Mouse (Mus musculus) CH12.LX (cell line): Measurements from ENCODE around the gene Pigk.

Experiments used
- BHLHE40 ChIP-seq: IDR thresholded peaks from 2 replicates; pipeline ENCODE4 v1.6.1; 2011; ENCODE audit warnings: mild to moderate bottlenecking, low read depth, low read length, improper control_type of control experiment
- CTCF ChIP-seq, 2 experiments: IDR thresholded peaks in 1 of 2; conservative IDR thresholded peaks in 1 of 2; 2 replicates each; pipeline ENCODE4 v1.5.1; 2011 to 2012; ENCODE audit warnings: low read depth in 2 of 2, low read length in 2 of 2, improper control_type of control experiment in 1 of 2, inconsistent platforms in 1 of 2, mild to moderate bottlenecking in 1 of 2, moderate library complexity in 1 of 2
- EP300 ChIP-seq: IDR thresholded peaks from 2 replicates; pipeline ENCODE4 v1.6.1; 2011; ENCODE audit warnings: low read length, improper control_type of control experiment
- MEF2A ChIP-seq: IDR thresholded peaks from 2 replicates; pipeline ENCODE4 v1.6.1; 2014; ENCODE audit warnings: low read depth, mild to moderate bottlenecking, inconsistent platforms, low read length, improper control_type of control experiment, borderline replicate concordance
- NRF1 ChIP-seq: IDR thresholded peaks from 2 replicates; pipeline ENCODE4 v1.6.1; 2014; ENCODE audit warnings: low read depth, mild to moderate bottlenecking, inconsistent platforms, low read length, improper control_type of control experiment, moderate library complexity
- POLR2A ChIP-seq: IDR thresholded peaks from 2 replicates; pipeline ENCODE4 v1.6.1; 2011; ENCODE audit warnings: low read depth, mild to moderate bottlenecking, improper control_type of control experiment, low read length
- SIN3A ChIP-seq: IDR thresholded peaks from 2 replicates; pipeline ENCODE4 v1.6.1; 2012; ENCODE audit warnings: low read length, improper control_type of control experiment, inconsistent platforms
- SMC3 ChIP-seq: IDR thresholded peaks from 2 replicates; pipeline ENCODE4 v1.6.1; 2011; ENCODE audit warnings: low read depth, low read length, improper control_type of control experiment

DNA sequence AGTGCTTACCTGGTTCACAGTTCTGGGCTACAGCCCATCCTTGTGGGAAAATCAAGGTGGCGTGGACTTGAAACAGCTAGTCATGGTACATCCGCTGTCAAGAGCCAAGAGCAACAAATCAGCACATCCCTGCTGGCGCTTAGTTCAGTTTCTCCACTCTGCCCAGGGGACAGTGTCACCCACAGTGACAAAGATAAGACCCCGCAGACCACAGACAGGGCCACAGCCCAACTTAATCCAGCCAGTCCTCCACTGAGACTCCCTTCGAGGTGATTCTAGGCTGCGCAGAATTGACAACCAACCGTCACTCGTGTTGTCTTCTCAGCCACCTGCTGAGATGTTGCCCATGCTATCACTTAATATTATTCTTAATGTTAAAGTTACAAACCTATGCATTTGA is 211.5 kb downstream of the Pigk start:
- no peak for TF ChIP-seq CTCF (conservative IDR thresholded peaks at IDR 0.05 in 1 of 2, IDR thresholded peaks at IDR 0.05 in 1 of 2; ENCODE audit: low read depth in 2 of 2, low read length in 2 of 2)
- no peak for TF ChIP-seq EP300
- TF ChIP-seq SMC3: no peak
- no peak for TF ChIP-seq NRF1
- no peak for TF ChIP-seq BHLHE40
- no peak for TF ChIP-seq MEF2A
- no peak for TF ChIP-seq SIN3A
- no peak for TF ChIP-seq POLR2A
